Mouse (Mus musculus) heart, postnatal 25 days (tissue): ENCODE measurements around the gene Klk14. TPM values are rescaled to one million over a fixed set of nuclear protein-coding genes. Genes with fewer than 3 reads are reported as not detected.
"Not testable (repeated sequence)": the region's sequence is repeated elsewhere in the genome, so short reads cannot be mapped to it uniquely, and the experiment has no call there.

Experiments used
- DNase-seq: peaks from one replicate; pipeline ENCODE4 v3.0.0; 2022; ENCODE audit warnings: low spot score
- intact Hi-C: fragments of 180-260 bp; cut with DNase I; formaldehyde crosslinking; loops from one replicate; pipeline ENCODE4 v1.15.1; 2025
- total RNA-seq, 2 experiments: library from RNA; stranded (reverse); gene quantifications; 2 replicates each; pipeline ENCODE4 v1.2.3; 2021

Klk14 gene
- total RNA-seq: under 1 TPM; 0.28 to 0.34 TPM

DNA sequence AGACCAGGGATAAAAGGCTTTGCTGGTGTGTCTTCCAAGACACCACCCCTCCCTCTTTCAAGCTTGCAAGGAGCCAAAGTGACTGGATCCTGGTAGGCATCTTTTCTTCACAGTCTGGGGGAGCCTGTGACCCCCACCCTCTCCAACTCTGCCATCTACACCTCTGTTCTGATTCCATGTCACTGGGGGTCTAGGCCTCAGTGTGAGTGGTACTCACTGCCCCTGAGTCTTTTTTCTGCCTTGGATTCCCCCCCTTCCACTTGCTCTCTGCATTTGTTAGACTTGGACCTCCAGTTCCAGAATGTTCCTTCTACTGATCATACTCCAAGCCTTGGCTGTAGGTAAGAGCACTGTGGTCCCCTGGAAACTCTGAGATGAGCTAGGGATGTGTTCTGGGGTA, at the start of gene Klk14:
Gene Klk14, plus strand, starts transcription at position 301 of the 400 bp plus-strand sequence.
- intact Hi-C loops: no loop called here
- no peak for DNase-seq

DNA sequence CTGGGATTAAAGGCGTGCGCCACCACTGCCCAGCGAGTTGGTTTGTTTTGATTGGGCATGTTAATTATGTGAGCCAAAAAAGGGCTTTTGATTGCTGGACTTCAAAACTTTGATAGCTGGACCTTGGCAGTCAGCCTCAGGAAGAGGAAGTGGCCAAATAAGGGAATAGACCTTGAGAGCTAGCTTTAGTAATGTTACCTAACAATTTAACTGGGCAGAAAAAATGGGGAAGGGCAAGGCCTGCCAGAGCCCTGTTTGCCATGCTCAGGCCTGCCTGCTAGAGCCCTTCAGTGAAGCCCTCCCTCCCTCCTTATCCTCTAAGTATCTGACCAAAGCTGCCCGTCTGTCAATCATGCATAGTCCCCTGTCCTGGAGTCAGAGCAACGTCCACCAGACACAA, 47.6 kb upstream of the Klk14 start:
- DNase-seq: no peak
- intact Hi-C loops: no loop called here

- no peak for DNase-seq
- intact Hi-C loops: no loop called here
Measured at GRCm38 (mm10) chr7:43643046-43643652, 47.1 kb upstream of the Klk14 start.

GRCm38 (mm10) chr7:43652683-43653082, 37.5 kb upstream of the Klk14 start:
- intact Hi-C loops: no loop called here

DNA sequence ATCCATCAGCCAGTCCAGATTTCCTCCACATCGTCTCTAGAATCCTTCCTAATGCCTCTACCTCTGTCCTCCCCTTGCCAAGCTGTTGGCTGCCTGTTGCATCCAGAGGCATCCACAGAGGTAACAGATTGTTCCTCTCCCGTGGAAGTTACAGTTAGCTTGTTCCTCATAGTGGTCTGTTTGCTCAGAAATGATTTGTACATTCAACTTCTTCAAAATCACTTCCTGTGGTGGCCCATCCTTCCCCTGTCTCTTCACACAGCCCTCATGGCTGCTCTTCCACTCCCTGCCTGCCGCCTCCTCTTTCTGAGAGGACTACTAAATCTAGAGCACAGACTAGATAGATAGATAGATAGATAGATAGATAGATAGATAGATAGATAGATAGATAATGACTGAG, 35.7 kb upstream of the Klk14 start:
- intact Hi-C loops: no loop called here
- DNase-seq: no peak

More at GRCm38 (mm10) chr7:43652683-43653082, 37.5 kb upstream of the Klk14 start:
- no peak for DNase-seq

DNA sequence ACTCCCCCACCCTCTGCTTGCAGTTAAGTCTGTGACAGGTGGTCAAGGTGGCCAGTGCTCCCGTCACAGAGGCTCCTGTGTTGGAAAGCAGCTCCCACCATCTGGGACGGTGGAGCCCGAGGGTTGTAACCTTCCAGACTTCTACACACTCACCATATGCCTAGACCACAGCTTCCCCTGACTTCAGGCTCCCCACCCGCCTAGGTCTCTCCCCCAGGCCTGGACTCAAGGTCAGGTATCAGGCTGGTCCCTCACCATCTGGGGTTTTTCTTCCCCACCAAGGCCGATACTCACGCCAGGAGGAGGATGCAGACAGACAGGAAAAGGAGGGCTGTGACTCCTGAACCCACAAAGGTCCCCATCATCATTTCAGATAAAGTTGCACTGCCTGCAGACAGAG, 34.0 kb upstream of the Klk14 start:
- intact Hi-C loops: no loop called here
- no peak for DNase-seq

- intact Hi-C loops: no loop called here
- no peak for DNase-seq
Measured at GRCm38 (mm10) chr7:43660002-43660401, 30.2 kb upstream of the Klk14 start, which contains the start of gene Siglece. Gene Siglece, minus strand, starts transcription at chr7:43660161.

- intact Hi-C loops: no loop called here
- DNase-seq: no peak
Measured at GRCm38 (mm10) chr7:43662804-43663203, 27.4 kb upstream of the Klk14 start.

- intact Hi-C loops, DNase-seq: not testable (repeated sequence)
Measured at GRCm38 (mm10) chr7:43667221-43667620, 23.0 kb upstream of the Klk14 start.

GRCm38 (mm10) chr7:43668582-43668981, 21.6 kb upstream of the Klk14 start:
- no peak for DNase-seq
- intact Hi-C loops: no loop called here

DNA sequence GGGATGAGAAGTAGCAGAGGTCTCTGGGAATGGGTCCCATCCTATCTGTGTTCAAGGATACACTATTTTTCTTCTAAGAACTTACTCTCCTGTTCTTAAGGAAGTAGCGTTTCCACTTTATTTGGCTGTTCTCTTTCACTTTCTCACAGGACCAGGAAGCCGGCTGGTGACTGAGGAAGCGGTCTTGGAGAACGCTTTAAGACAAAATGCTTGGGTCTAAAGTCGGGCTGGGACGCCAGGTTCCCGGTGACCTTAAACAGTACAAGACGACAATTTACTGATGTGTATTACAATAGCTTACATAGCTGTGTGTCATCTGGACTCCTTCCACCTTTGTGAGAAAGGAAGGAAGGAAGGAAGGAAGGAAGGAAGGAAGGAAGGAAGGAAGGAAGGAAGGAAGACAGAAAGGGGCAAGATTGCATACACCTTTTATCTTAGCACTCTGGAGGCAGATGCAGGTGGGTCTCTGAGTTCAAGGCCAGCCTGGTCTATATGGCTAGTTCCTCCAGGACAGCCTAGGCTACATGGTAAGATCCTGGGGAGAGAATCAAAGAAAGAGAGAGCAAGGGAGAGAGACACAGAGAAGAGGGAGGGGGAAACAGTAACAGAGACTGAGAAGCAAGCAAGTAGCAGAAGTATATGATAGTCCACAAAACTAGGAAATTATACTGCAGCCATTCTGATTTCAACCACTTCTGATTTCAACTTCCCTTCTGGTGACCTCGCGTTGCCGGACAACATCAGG, 19.0 kb upstream of the Klk14 start:
- intact Hi-C loops: loop anchor here (5.0 kb wide), 1 partner anchor 89 kb away; no protein-coding TSS in a partner anchor
- DNase-seq: no peak

GRCm38 (mm10) chr7:43671809-43672580, 18.2 kb upstream of the Klk14 start, which contains the start of gene Ctu1:
Gene Ctu1, plus strand, starts transcription at chr7:43672016.
- intact Hi-C loops: loop anchor here (5.0 kb wide), 1 partner anchor 90 kb away; no protein-coding TSS in a partner anchor
- peak; percentile 89 for DNase-seq

- intact Hi-C loops: loop anchor here (5.0 kb wide), 1 partner anchor 90 kb away; no protein-coding TSS in a partner anchor
- no peak for DNase-seq
Measured at GRCm38 (mm10) chr7:43672581-43673260, 17.5 kb upstream of the Klk14 start.

GRCm38 (mm10) chr7:43675091-43675490, 15.1 kb upstream of the Klk14 start:
- no peak for DNase-seq
- intact Hi-C loops: no loop called here

- intact Hi-C loops: no loop called here
- no peak for DNase-seq
Measured at GRCm38 (mm10) chr7:43678517-43678916, 11.7 kb upstream of the Klk14 start.

DNA sequence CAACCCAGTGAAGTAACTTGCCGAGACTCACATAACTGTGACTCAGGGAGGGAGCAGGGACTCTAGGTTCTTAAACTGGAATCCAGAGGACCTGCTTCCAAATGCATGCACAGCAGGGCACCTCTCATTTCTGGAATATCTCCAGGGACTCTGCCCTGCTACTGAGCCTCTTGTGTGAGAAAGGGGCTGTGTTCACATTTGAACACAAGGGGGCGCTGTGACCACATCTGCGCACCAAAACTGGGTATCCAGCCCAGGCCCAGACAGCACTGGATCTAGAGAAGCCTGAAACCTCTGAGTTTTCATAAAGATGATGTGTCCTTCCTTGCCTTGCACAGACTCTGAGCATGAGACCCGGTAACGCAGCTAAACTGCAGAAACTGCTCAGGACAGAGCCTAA, 9.3 kb upstream of the Klk14 start:
- DNase-seq: no peak
- intact Hi-C loops: loop anchor here (1.0 to 5.0 kb wide), 2 partner anchors 66 to 213 kb away; no protein-coding TSS in a partner anchor

- DNase-seq: not testable (repeated sequence)
- intact Hi-C loops: loop anchor here (2.0 to 5.0 kb wide), 2 partner anchors 65 to 100 kb away; no protein-coding TSS in a partner anchor
Measured at GRCm38 (mm10) chr7:43682511-43682910, 7.7 kb upstream of the Klk14 start.

DNA sequence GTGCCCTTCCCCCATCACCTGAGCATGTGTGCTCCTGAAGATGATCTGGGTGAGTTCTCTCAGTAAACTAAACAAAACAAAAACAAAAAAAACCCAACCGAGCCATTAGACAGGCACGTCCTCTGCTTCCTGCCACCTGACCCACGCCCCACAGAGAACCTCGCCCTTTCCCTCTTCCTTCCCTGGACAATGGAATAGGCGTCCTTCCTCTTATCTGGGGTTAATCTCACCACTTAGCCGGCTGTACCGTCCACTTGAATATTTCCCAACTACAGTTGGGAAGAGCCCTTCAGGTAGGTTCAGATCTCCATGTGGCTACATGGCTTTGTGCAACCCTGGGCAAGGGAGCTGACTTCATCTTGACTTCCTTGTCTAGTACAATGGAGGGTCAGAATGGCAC, 5.1 kb upstream of the Klk14 start:
- intact Hi-C loops: no loop called here
- DNase-seq: no peak

DNA sequence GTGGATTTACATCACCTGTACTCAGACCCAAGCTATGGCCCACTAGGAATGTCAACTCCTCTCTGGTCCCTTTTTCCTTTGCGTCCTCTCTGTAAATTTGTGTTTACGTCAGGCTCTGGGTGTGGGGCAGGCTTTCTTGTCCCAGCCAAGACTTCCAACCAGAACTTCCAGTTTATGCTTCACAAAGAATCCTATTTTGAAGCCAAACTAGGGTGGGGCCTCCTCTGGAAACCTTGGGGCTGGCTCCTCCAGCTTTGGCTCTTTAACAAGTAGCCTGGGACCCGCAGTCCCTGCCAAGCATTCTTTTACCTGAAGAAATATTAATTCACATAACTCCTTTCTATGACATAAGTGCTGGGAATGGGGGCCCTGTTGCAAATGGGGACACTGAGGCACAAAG, 19.8 kb downstream of the Klk14 start:
- intact Hi-C loops: no loop called here
- no peak for DNase-seq

DNA sequence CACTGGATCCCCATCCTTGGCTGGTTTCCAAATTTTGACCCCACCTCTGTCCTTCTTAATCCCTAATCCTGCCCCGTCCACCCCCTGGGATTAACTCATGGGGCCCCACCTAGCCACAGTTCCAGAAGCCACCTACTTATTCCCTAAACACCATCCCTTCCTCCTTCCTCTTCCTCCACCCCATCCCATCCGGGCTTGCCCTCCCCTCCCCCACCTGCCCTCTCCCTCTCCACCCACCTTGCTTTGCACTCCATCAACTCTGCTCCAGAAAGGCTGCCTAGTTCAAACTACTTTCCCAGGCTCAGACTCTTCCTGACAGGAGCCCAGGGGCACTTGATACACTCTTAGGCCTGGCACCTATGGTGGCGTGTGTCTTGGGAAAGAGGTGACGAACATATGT, 22.0 kb downstream of the Klk14 start, which contains the start of gene Klk13:
Gene Klk13, plus strand, starts transcription at position 301 of the 400 bp plus-strand sequence.
- DNase-seq: no peak
- intact Hi-C loops: no loop called here
